Mouse (Mus musculus): ENCODE measurements at regions not wholly inside any gene's neighbourhood (a gene's known extent, or its start where the extent isn't known, plus 50 kb on each side); places are given as distances from the start of the nearest gene placed in this dataset.

DNA sequence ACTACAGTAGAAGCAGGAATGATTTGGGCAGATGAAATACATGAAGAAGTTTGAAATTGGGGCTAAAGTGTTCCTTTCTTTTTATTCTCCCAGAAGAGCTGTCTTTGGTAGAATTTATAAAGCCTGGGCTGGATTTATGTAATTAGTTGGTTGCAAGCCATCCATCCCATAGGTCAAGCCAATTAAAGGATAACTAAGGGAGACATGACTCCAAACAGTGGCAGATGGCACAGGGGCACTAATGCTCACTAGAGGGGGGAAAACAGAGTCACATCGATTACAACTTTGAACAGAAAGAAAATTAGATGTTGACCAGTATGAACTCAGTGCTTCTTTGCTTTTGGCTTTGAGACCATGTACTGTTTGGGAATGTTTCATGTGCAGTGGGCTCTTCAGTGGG is 1246.2 kb downstream of the Hace1 start:
- intact Hi-C loops (cut with DNase I): no loop called here
- DNase-seq: peak; percentile 43

DNA sequence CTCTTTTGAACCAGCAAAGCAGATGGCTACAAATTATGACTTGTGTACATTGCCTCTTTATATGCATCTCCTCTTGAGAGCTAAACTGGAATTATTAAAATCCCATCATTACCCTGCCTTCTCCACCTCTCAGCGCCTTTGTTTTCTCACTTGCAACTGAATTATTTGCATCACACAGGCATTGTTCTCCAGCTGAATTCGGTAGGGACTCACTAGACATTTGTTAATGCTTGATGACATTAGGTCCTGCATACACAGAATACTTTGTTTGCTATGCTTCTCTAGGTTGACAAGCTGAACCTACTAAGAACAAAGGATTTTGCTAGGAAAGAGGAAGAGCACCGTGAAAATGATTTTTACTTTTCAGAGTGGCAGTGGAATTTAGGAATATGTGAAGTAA is 1248.4 kb downstream of the Hace1 start:
- DNase-seq: no peak
- intact Hi-C loops (cut with DNase I): no loop called here

DNA sequence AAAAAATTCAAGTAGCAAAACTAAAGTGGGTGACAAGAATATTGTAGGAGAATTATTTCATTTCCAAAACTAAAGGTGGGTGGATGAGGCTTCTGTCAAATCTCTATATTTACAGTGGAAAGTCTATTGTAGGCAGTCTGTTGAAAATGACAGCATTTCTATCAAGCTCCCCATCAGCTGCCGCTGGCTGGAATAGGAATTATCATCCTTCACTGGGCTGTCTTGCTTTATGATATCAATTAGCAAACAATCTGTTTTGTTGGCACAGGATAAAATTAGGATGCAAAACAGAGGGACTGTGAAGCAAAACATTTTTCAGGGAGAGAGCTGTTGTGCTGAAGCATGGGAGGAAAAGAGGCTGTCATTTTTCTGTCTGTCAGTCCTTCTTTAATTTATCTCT is 1249.0 kb downstream of the Hace1 start:
- intact Hi-C loops (cut with DNase I): no loop called here
- DNase-seq: peak; percentile 43

DNA sequence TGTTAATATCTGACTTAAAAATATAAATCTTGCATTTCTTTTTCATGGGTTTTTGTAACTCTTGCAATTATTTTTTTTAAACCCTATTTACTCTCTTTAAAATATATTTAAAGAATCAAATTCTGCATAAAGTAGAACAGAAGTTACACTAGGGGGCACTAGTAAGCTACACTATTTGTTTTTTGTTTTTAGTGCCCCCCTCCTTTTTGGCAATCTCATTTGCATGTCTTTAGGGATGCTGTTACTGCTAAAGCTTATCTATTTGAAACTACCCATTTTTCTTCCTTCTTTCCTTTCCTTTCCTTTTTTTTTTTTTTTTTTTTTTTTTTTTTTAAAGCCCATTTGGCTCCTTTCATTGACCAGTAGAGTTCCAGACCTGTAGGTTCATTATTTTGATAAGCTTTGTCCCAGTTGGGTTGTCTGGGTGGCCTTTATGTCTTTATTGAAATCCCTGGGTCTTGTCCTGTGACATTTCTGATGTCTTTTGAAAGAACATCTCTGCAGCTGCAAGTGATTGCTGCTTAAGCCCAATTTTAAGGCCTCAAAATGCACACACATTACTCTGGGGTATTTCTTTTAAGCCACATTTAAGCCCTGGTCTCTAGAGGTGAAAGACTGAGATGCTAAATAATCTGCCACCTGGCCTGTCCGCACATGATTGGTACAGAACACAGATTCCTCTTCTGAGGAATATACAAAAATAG is 1249.6 kb downstream of the Hace1 start:
- no peak for DNase-seq
- intact Hi-C loops (cut with DNase I): no loop called here

DNA sequence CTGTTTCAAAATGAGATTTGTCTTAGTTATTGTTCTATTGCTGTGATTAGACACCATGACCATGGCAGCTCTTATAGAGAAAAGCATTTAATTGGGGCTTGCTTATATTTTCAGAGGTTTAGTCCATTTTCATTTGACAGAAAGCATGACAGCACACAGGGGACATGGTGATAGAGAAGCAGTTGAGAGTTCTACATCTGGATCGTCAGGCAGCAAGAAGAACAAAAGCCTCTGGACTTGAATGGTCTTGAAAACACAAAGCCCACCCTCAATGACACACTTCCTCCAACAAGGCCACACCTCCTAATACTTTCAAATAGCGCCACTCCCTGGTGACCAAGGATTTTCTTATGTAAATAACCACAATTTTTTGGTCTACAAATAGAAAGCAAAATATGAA is 1250.5 kb downstream of the Hace1 start:
- intact Hi-C loops (cut with DNase I): no loop called here
- no peak for DNase-seq

DNA sequence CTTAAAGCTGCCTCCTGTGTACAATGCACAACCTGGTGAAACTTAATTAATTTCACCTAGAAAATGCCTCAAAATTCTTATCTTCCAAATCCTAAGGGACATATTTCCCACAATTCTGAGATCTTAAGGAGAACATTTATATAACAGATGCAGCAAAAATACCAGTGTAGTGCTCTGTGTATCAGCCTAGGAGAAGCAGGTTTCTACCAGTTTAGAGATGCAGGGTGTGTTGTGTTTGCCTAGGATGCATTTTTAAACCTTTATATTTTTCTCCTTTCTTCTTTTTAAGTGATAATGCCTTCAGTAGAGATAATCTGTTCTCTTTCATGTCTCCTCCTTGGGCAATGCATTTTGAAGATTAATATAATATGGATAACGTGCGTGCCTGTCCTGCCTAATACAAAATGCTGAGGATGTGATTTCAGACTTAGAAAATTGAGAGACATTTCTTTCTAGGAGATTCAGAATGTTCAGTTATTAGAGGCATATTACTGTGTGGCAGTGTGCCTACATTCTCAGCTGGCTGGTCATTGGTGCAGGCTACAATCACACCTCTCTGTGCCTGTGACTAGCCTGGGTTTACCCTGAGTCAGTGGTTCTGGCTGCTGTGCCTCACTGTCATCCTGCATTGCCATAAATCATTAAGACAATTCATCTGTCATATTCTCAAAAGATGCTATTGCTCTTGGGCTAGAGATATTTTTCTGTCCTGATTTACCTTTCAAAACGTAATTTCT is 1268.1 kb downstream of the Hace1 start:
- DNase-seq: no peak
- intact Hi-C loops (cut with DNase I): no loop called here

Data from left cerebral cortex, postnatal 4 days (tissue).